Mouse (Mus musculus) neural tube, embryonic 14.5 days (tissue): ENCODE results near the gene Mcm2. TPM values are rescaled to one million over a fixed set of nuclear protein-coding genes. Genes with fewer than 3 reads are reported as not detected.
A peak's percentile ranks its signal among the peaks of the same experiment; 100 is the strongest.

Experiments
- ATAC-seq: fragments of 200-750 bp; cut with Nextera tagmentation; 2 replicates; pipeline ENCODE4 v1.8.0; 2017; ENCODE audit warnings: low read depth, mild to moderate bottlenecking, moderate TSS enrichment, moderate library complexity
- H3K27ac ChIP-seq: fragments of 300-500 bp; sonication (generic); 2 replicates; pipeline ENCODE4 v1.5.1; 2014; ENCODE audit warnings: low read depth, mild to moderate bottlenecking, control low read depth, low read length, moderate library complexity, mixed read lengths
- H3K27me3 ChIP-seq: fragments of 300-500 bp; sonication (generic); 2 replicates; pipeline ENCODE4 v1.6.1; 2014; ENCODE audit warnings: low read length; ENCODE audit not compliant: control insufficient read depth, insufficient read depth
- H3K36me3 ChIP-seq: fragments of 300-500 bp; sonication (generic); 2 replicates; pipeline ENCODE4 v1.6.1; 2014; ENCODE audit warnings: low read length, mixed read lengths; ENCODE audit not compliant: control insufficient read depth, insufficient read depth
- H3K4me1 ChIP-seq: fragments of 300-500 bp; sonication (generic); 2 replicates; pipeline ENCODE4 v1.6.1; 2014; ENCODE audit warnings: low read length; ENCODE audit not compliant: control insufficient read depth, insufficient read depth
- H3K4me2 ChIP-seq: fragments of 300-500 bp; sonication (generic); 2 replicates; pipeline ENCODE4 v1.6.1; 2014; ENCODE audit warnings: mild to moderate bottlenecking, low read depth, low read length, control low read depth
- H3K4me3 ChIP-seq: fragments of 300-500 bp; sonication (generic); 2 replicates; pipeline ENCODE4 v1.5.1; 2014; ENCODE audit warnings: low read depth, low read length, control low read depth, mixed read lengths
- H3K9ac ChIP-seq: fragments of 300-500 bp; sonication (generic); replicated peaks from 2 replicates; pipeline ENCODE4 v1.6.1; 2014; ENCODE audit warnings: low read depth, mild to moderate bottlenecking, control low read depth, low read length, mixed read lengths
- H3K9me3 ChIP-seq: fragments of 300-500 bp; sonication (generic); 2 replicates; pipeline ENCODE4 v1.6.1; 2016; ENCODE audit warnings: low read length; ENCODE audit not compliant: control insufficient read depth
- WGBS: fragments of 180-500 bp; shearing (Covaris S2); extraction: QIAGEN DNeasy Blood & Tissue Kit; methylation state at CpG from one replicate; pipeline ENCODE4 v1.1.7; 2014; 5-methylcytosine and 5-hydroxymethylcytosine counted together
- polyA plus RNA-seq: library from polyadenylated mRNA; unstranded; fragments of >200 nt; fragmentation: Nextera tagmentation; extraction: Ambion mirVana; gene quantifications from 2 replicates; pipeline ENCODE4 v1.2.1, GENCODE M21; 2014

Mcm2 gene
- polyA plus RNA-seq, 1 experiment from 2014 or later: 15.1 TPM

DNA sequence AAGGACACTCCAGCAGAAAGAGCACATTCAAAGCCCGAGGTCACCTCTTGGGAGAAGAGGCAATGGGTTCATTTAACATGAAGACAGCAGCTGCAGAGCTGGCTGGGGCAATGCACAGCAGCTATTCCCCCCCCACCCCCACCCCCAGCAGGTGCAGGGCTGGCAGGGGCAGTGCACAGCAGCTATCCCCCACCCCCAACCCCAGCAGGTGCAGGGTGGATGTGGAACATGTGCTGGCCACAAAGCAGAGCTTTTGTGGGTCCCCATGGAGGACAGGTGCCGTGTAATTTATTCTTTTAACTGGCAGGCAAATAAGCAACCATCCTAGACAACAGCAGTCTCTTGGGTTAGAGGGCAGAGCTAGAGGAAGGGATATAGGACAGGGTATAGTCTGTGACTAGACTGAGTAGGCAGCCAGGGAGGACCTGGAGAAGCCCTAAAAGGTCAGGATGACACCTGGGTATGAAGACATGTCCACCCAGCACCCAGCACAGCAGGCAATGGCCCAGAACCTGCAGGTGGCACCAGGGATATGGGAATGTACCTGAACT is 12.1 kb downstream of the Mcm2 start:
- no peak overlapping the region for H3K27ac ChIP-seq
- peak; percentile 75 for ATAC-seq
- no peak overlapping the region for H3K4me2 ChIP-seq
- H3K9me3 ChIP-seq: no peaks in the 10 kb centered on the region
- H3K36me3 ChIP-seq: peaks cover 17% of the 10 kb centered on the region; the same call in 1 of the 2 replicates
- no peaks in the 10 kb centered on the region for H3K4me1 ChIP-seq
- H3K27me3 ChIP-seq: no peaks in the 10 kb centered on the region
- no peak overlapping the region for H3K9ac ChIP-seq
- 16% methylated on average over 2 of the region's 2 CpGs for WGBS
- H3K4me3 ChIP-seq: no peak overlapping the region

GRCm38 (mm10) chr6:88885644-88886416 is 12.8 kb downstream of the Mcm2 start:
- Histone ChIP-seq H3K36me3 (peaks cover 17% of the 10 kb centered on the region; the same call in 1 of the 2 replicates), H3K27me3 (no peaks in the 10 kb centered on the region), H3K9me3 (no peaks in the 10 kb centered on the region), H3K4me1 (no peaks in the 10 kb centered on the region), H3K4me3 (no peak overlapping the region), H3K9ac (no peak overlapping the region), H3K4me2 (no peak overlapping the region), H3K27ac (no peak overlapping the region)
- no peak for ATAC-seq
- WGBS: 71% methylated on average over 12 of the region's 12 CpGs

GRCm38 (mm10) chr6:88884690-88885089 is 13.9 kb downstream of the Mcm2 start:
- Histone ChIP-seq H3K4me1 (no peaks in the 10 kb centered on the region), H3K27ac (no peak overlapping the region), H3K36me3 (peaks cover 17% of the 10 kb centered on the region; the same call in 1 of the 2 replicates), H3K27me3 (no peaks in the 10 kb centered on the region), H3K9ac (no peak overlapping the region), H3K4me3 (no peak overlapping the region), H3K9me3 (no peaks in the 10 kb centered on the region), H3K4me2 (no peak overlapping the region)
- no peak for ATAC-seq
- WGBS: 97% methylated on average over 17 of the region's 17 CpGs

DNA sequence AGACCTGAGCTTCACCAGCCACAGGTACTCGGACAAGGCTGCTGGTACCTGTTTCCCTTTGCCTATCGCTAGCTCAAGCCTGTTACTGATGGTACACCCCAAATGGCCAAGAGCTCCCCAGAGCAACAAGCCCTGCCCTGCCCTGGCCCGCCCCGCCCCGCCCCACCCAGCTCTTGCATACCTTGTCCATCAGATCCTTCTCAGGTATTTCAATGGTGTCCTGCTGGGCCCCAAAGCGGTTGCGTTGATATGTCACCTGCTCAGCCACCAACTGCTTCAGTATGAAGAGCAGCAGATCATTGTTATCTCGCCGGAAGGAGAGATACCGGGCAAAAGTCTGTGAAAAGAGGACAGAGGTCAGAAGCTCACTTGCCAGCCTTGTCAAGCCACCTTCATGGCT is 14.4 kb downstream of the Mcm2 start:
- H3K9me3 ChIP-seq: no peaks in the 10 kb centered on the region
- H3K4me1 ChIP-seq: no peaks in the 10 kb centered on the region
- no peak overlapping the region for H3K4me2 ChIP-seq
- H3K27me3 ChIP-seq: no peaks in the 10 kb centered on the region
- H3K27ac ChIP-seq: no peak overlapping the region
- no peak for ATAC-seq
- peaks cover 15% of the 10 kb centered on the region; the same call in 1 of the 2 replicates for H3K36me3 ChIP-seq
- WGBS: 98% methylated on average over 10 of the region's 10 CpGs
- H3K4me3 ChIP-seq: no peak overlapping the region
- no peak overlapping the region for H3K9ac ChIP-seq

DNA sequence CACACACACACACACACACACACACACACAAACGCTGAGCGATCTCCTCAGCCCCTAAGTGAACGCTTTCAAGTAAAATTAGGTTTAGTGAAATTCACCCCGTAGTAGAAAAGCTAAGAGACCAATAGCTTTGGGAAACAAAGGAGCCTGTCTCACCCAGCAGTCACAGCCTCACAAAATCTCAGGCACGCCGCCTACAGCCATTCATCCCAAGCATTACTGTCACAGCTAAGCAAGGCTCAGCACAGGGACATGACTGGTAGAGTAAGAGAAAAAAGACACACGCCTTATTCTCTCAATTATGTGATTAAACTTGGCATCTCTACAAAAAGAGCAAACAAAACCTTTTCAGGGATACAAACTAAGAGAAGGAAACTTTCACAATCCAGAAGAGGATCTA is 17.2 kb downstream of the Mcm2 start:
- Histone ChIP-seq H3K4me1 (no peaks in the 10 kb centered on the region), H3K27ac (no peak overlapping the region), H3K27me3 (no peaks in the 10 kb centered on the region), H3K9me3 (no peaks in the 10 kb centered on the region), H3K36me3 (0 out of 2 replicates have a peak, but pooled peaks cover 5% of the 10 kb centered on the region), H3K4me2 (no peak overlapping the region), H3K9ac (no peak overlapping the region), H3K4me3 (no peak overlapping the region)
- ATAC-seq: no peak
- 66% methylated on average over 7 of the region's 7 CpGs for WGBS

- no peak for ATAC-seq
- WGBS: 67% methylated on average over 4 of the region's 4 CpGs
- no peaks in the 10 kb centered on the region for H3K9me3 ChIP-seq
Measured at GRCm38 (mm10) chr6:88879471-88879870, 19.1 kb downstream of the Mcm2 start.

GRCm38 (mm10) chr6:88874868-88875508 is 23.6 kb downstream of the Mcm2 start, which contains the start of gene Podxl2:
Podxl2 (minus strand) TSS chr6:88875044.
- peak within 1 kb of the TSS; percentile 95 for H3K27ac ChIP-seq
- H3K27me3 ChIP-seq: no peaks in the 10 kb centered on the region
- peak; percentile 72 for ATAC-seq
- H3K9me3 ChIP-seq: no peaks in the 10 kb centered on the region
- H3K4me2 ChIP-seq: peak within 1 kb of the TSS; percentile 93
- no peaks in the 10 kb centered on the region for H3K36me3 ChIP-seq
- H3K4me1 ChIP-seq: peaks cover 19% of the 10 kb centered on the region
- peak within 1 kb of the TSS; percentile 99 for H3K9ac ChIP-seq
- WGBS: 5% methylated on average over 52 of the region's 63 CpGs
- peak within 1 kb of the TSS; percentile 79 for H3K4me3 ChIP-seq

More at GRCm38 (mm10) chr6:88879471-88879870, 19.1 kb downstream of the Mcm2 start:
- Histone ChIP-seq H3K27me3 (no peaks in the 10 kb centered on the region), H3K4me2 (no peak overlapping the region), H3K36me3 (0 out of 2 replicates have a peak, but pooled peaks cover 5% of the 10 kb centered on the region), H3K4me1 (no peaks in the 10 kb centered on the region), H3K27ac (no peak overlapping the region), H3K9ac (no peak overlapping the region), H3K4me3 (no peak overlapping the region)

DNA sequence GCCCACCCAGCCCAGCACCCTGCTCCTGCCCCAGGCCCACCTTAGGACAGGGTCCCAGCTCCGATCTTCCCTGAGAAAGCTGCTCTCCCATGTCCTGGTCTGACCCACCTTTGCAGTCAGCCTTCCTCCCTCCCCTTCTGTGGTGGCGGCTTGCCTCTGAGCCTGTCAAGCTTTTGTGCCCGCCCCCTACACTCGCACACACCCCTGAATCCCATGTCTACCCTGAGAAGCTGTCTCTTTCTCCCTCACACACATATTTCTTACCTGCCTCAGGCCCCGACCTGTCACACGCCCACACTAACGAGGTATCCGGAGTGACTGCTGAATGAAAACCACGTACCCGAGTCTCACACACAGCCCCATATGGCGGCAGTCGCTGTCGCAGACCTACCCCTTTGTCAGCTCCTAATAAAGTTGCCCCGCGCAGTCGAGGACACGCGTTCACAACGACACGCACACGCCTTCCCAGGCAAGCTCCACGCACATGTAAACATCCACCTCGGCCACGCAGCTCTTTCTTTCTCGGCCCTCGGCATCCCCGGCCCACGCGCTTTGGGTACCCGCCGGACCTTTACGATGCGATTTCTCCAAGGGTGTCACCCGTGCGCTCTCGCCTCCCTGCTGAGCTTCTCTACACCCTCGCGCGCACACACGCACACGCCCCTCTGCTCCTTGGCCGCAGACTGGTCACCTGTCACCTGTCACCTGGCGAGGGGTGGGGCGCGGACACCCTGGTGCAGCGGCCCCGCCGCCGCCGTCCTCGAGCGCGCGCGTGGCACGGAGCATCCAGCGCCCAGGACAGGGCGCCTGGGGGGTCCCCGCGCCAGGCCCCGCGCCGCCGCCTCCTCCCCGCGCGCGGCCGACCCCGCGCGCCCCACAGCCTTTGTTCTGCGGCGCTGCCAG is 24.4 kb downstream of the Mcm2 start:
- WGBS: 2% methylated on average over 42 of the region's 74 CpGs

More for the DNA sequence above, 24.4 kb downstream of the Mcm2 start:
- Histone ChIP-seq H3K4me2 (peak overlapping the region; percentile 93), H3K27me3 (no peaks in the 10 kb centered on the region), H3K4me1 (peaks cover 23% of the 10 kb centered on the region), H3K36me3 (no peaks in the 10 kb centered on the region), H3K9me3 (no peaks in the 10 kb centered on the region), H3K27ac (peak overlapping the region; percentile 95), H3K4me3 (peak overlapping the region; percentile 79), H3K9ac (peak overlapping the region; percentile 99)
- ATAC-seq: peak; percentile 58
